Mouse (Mus musculus) stomach, embryonic 14.5 days (tissue): ENCODE data around the gene Olfr398. TPM values are rescaled to one million over a fixed set of nuclear protein-coding genes. Genes with fewer than 3 reads are reported as not detected.

Experiments used
- ATAC-seq: fragments of 200-750 bp; cut with Nextera tagmentation; 2 replicates; pipeline ENCODE4 v1.8.0; 2017; ENCODE audit warnings: low read depth, moderate TSS enrichment; ENCODE audit not compliant: insufficient number of reproducible peaks, insufficient read depth, low FRiP score
- H3K27ac ChIP-seq: fragments of 300-500 bp; sonication (generic); 2 replicates; pipeline ENCODE4 v1.5.1; 2014; ENCODE audit warnings: mild to moderate bottlenecking, low read length, moderate library complexity, mixed read lengths
- H3K27me3 ChIP-seq: fragments of 300-500 bp; sonication (generic); 2 replicates; pipeline ENCODE4 v1.6.1; 2014; ENCODE audit warnings: low read length, control low read depth, mixed read lengths; ENCODE audit not compliant: control insufficient read depth, insufficient read depth
- H3K36me3 ChIP-seq: fragments of 300-500 bp; sonication (generic); 2 replicates; pipeline ENCODE4 v1.6.1; 2014; ENCODE audit warnings: mild to moderate bottlenecking, control low read depth, low read length, moderate library complexity, mixed read lengths; ENCODE audit not compliant: control insufficient read depth, insufficient read depth
- H3K4me1 ChIP-seq: fragments of 300-500 bp; sonication (generic); 2 replicates; pipeline ENCODE4 v1.6.1; 2014; ENCODE audit warnings: low read length, control low read depth, mixed read lengths; ENCODE audit not compliant: control insufficient read depth, insufficient read depth
- H3K4me2 ChIP-seq: fragments of 300-500 bp; sonication (generic); replicated peaks from 2 replicates; pipeline ENCODE4 v1.6.1; 2014; ENCODE audit warnings: low read depth, low read length, control low read depth
- H3K4me3 ChIP-seq: fragments of 300-500 bp; sonication (generic); 2 replicates; pipeline ENCODE4 v1.5.1; 2014; ENCODE audit warnings: low read depth, low read length, control low read depth
- H3K9ac ChIP-seq: fragments of 300-500 bp; sonication (generic); replicated peaks from 2 replicates; pipeline ENCODE4 v1.6.1; 2014; ENCODE audit warnings: low read depth, mild to moderate bottlenecking, control low read depth, low read length, moderate library complexity, mixed read lengths
- H3K9me3 ChIP-seq: fragments of 300-500 bp; sonication (generic); 2 replicates; pipeline ENCODE4 v1.6.1; 2016; ENCODE audit warnings: low read depth, low read length, control low read depth; ENCODE audit not compliant: control insufficient read depth
- WGBS: fragments of 180-500 bp; shearing (Covaris S2); extraction: QIAGEN DNeasy Blood & Tissue Kit; methylation state at CpG from one replicate; pipeline ENCODE4 v1.1.7; 2014; 5-methylcytosine and 5-hydroxymethylcytosine counted together
- polyA plus RNA-seq: library from polyadenylated mRNA; unstranded; fragments of >200 nt; fragmentation: Nextera tagmentation; extraction: Ambion mirVana; gene quantifications from 2 replicates; pipeline ENCODE4 v1.2.1, GENCODE M21; 2014

The Olfr398 gene
- not detected in 2 replicates for polyA plus RNA-seq

GRCm38 (mm10) chr11:73990307-73990706, at the start of gene Olfr398:
Gene Olfr398, minus strand, starts transcription at chr11:73990407.
- H3K27ac ChIP-seq, result no peak within 1 kb of the TSS
- ATAC-seq, result no peak
- H3K9me3 ChIP-seq, result no peaks in the 10 kb centered on the region
- no peaks in the 10 kb centered on the region for H3K36me3 ChIP-seq
- H3K4me2 ChIP-seq, result no peak within 1 kb of the TSS
- no peak within 1 kb of the TSS for H3K4me3 ChIP-seq
- no peak within 1 kb of the TSS for H3K9ac ChIP-seq
- no peaks in the 10 kb centered on the region for H3K27me3 ChIP-seq
- H3K4me1 ChIP-seq, result no peaks in the 10 kb centered on the region

DNA sequence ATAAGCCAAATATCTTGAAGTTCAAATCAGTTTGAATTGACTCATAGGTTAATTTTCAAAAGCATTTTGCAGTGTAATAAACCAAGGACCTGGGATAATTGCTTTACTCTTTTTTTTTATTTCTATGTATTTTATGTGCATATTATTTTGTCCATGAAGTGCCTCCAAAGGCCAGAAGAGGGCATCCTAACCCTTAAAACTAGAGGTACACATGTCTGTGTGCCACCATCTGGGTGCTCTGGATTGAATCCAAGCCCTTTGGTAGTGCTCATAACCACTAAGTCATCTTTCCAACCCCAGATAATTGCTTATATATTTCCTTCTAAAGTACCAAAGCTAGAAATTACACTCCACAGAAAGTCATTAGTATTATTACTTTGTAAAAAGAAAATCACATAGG, 2.9 kb upstream of the Olfr398 start:
- H3K9ac ChIP-seq, result no peak overlapping the region
- H3K27me3 ChIP-seq, result no peaks in the 10 kb centered on the region
- H3K9me3 ChIP-seq, result no peaks in the 10 kb centered on the region
- H3K4me3 ChIP-seq, result no peak overlapping the region
- no peak overlapping the region for H3K4me2 ChIP-seq
- no peaks in the 10 kb centered on the region for H3K4me1 ChIP-seq
- no peaks in the 10 kb centered on the region for H3K36me3 ChIP-seq
- ATAC-seq, result no peak
- no peak overlapping the region for H3K27ac ChIP-seq

GRCm38 (mm10) chr11:73960517-73960916, 29.7 kb downstream of the Olfr398 start, which contains the start of gene Olfr397:
Gene Olfr397, plus strand, starts transcription at chr11:73960817.
- Histone ChIP-seq H3K9me3 (0 out of 2 replicates have a peak, but pooled peaks cover 3% of the 10 kb centered on the region), H3K27ac (no peak within 1 kb of the TSS), H3K4me1 (no peaks in the 10 kb centered on the region), H3K36me3 (no peaks in the 10 kb centered on the region), H3K4me3 (no peak within 1 kb of the TSS), H3K4me2 (no peak within 1 kb of the TSS), H3K9ac (no peak within 1 kb of the TSS), H3K27me3 (no peaks in the 10 kb centered on the region)
- 72% methylated on average over 1 of the region's 1 CpGs for WGBS
- ATAC-seq, result no peak

- Histone ChIP-seq H3K9me3 (no peaks in the 10 kb centered on the region), H3K4me3 (no peak within 1 kb of the TSS), H3K27me3 (no peaks in the 10 kb centered on the region), H3K4me1 (no peaks in the 10 kb centered on the region), H3K4me2 (no peak within 1 kb of the TSS), H3K36me3 (no peaks in the 10 kb centered on the region), H3K27ac (no peak within 1 kb of the TSS), H3K9ac (no peak within 1 kb of the TSS)
- ATAC-seq, result no peak
Observed at GRCm38 (mm10) chr11:73936377-73936776, 53.8 kb downstream of the Olfr398 start, which contains the start of gene Olfr23. Gene Olfr23, plus strand, starts transcription at chr11:73936677.

Other genes starting within 250 kb of the Olfr398 start
- not detected in 2 replicates for gene Olfr389, start 209.7 kb downstream of the Olfr398 start, polyA plus RNA-seq
- gene Olfr390, start 207.4 kb downstream of the Olfr398 start, polyA plus RNA-seq, result not detected in 2 replicates
- not detected in 2 replicates for gene Olfr391-ps, start 187.4 kb downstream of the Olfr398 start, polyA plus RNA-seq
- not detected in 2 replicates for gene Olfr392, start 173.4 kb downstream of the Olfr398 start, polyA plus RNA-seq
- gene Olfr393, start 139.0 kb downstream of the Olfr398 start, polyA plus RNA-seq, result not detected in 2 replicates
- gene Olfr394, start 99.6 kb downstream of the Olfr398 start, polyA plus RNA-seq, result not detected in 2 replicates
- not detected in 2 replicates for gene Olfr395, start 81.1 kb downstream of the Olfr398 start, polyA plus RNA-seq
- gene Olfr23, start 53.7 kb downstream of the Olfr398 start, polyA plus RNA-seq, result not detected in 2 replicates
- gene Olfr397, start 29.6 kb downstream of the Olfr398 start, polyA plus RNA-seq, result not detected in 2 replicates
- gene Olfr139, start 66.1 kb upstream of the Olfr398 start, polyA plus RNA-seq, result not detected in 2 replicates
- not detected in 2 replicates for gene Olfr399, start 66.2 kb upstream of the Olfr398 start, polyA plus RNA-seq
- not detected in 2 replicates for gene Zfp616, start 79.5 kb upstream of the Olfr398 start, polyA plus RNA-seq
- gene Olfr401, start 123.3 kb upstream of the Olfr398 start, polyA plus RNA-seq, result not detected in 2 replicates
- gene Olfr402, start 163.1 kb upstream of the Olfr398 start, polyA plus RNA-seq, result not detected in 2 replicates
- gene Olfr403, start 195.8 kb upstream of the Olfr398 start, polyA plus RNA-seq, result not detected in 2 replicates
- not detected in 2 replicates for gene Olfr43, start 221.0 kb upstream of the Olfr398 start, polyA plus RNA-seq